Mouse (Mus musculus): ENCODE measurements at regions not wholly inside any gene's neighbourhood (a gene's known extent, or its start where the extent isn't known, plus 50 kb on each side); places are given as distances from the start of the nearest gene placed in this dataset.
A peak's percentile ranks its signal among the peaks of the same experiment; 100 is the strongest.

DNA sequence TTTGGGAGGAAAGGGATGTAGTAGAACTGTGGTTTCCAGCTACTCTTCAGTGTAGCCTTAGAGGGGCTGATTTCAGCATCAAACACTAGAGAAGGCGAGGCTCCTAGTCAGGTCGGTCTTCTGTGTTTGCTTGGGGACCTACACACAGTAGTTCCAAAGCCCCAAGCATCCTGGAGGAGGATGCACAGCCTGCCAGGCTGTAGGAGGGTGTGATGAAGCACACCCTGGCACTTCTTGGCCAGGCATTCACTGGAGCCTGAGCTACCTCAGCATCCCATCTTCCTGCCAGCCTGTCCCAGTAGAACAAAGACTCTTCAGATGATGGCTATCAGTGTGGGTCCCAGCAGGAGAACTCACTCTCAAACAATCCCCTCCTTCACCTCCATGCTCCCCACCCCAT lies 233.4 kb upstream of the Tbx18 start:
- no peak for DNase-seq (ENCODE audit: low read depth, low spot score)

DNA sequence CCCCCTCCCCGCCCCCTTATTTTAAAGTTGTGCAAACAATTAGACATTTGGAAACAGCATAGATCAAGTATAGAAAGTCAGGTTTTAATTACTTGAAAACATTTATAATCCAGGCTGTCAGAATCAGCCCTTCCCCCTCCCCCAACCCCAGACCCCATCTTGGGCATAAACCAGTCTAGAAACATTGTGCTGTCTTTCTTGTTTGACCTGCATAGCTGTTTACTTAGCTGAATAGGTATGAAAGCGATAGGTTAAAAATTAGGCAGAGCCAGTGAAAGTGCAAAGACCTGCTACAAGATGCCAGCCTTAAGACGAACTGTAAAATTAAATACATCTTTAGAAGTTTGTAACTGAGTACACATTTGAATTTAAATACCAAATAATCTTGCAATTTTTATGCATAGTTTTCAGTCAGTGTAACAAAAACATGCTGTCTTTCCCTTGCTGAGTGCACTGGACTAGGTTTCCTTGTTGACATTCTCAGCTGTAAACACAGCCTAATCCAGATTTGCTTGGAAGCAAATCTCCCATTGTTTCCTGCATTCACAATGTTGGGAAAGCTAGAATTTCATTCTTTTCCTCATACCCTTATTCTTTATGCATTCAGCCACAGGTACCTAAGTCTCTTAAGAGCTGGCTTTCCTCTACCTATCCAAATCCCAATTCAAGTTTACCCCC lies 234.2 kb upstream of the Tbx18 start:
- DNase-seq (ENCODE audit: low read depth, low spot score): no peak

DNA sequence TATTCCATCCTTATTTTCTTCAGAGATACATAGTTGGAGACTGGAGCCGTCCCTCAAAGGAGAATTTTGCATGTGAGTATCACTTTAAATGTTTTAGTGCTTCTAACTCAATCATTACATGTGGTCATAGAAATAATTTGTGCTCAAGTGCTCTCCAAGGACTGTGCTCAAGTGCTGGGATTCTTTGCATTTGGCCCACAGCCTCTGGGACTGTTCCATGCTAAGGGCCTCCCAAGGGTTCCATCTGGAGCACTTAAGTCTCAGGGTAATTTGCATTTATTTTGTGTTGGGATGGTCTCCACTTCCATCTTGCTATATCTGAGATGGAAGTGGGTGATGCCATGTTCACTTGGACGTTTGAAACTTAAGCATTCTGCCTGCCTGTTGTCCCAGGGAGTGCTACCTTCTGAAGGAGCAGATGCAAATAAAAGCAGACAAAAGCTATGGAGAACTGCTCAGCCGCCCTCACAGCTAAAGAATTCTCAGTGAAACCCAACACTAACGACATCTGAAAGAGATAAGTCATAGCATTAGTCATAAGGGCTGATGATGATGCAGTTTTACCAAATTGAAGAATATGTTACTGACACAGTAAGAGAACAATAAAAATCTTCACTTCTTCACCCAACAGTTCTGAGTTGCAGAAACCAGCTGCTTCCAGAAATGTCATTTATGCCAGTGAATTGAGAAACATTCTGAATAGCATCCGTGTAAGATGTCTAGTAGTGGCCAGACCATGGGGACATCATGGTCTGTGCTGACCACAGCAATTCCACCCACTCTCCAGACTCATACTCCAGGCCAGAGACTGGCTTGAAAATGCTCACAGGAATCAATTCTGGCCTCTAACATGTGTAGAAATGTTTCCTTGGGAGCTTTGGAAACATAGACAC lies 237.4 kb upstream of the Tbx18 start:
- DNase-seq (ENCODE audit: low read depth, low spot score): no peak

DNA sequence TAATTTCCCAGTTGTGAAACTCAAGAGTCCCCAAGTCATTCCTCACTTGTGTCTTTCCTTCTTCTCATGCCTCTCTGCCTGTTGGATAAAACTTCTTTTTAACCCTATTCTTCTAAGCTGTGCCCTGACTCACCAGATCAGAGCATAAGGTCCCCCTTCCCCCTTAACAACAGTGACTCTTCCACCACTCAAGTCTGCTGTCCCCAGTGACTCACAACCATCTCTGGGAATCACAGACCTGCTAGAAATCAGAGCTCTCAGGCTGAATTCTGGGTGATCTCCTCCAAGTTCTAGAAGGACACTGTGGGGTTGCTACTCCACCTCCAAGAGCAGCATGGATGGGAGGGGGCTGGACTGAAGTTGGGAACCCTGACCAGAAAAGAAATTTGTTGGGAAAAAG lies 239.5 kb upstream of the Tbx18 start:
- no peak for DNase-seq (ENCODE audit: low read depth, low spot score)

DNA sequence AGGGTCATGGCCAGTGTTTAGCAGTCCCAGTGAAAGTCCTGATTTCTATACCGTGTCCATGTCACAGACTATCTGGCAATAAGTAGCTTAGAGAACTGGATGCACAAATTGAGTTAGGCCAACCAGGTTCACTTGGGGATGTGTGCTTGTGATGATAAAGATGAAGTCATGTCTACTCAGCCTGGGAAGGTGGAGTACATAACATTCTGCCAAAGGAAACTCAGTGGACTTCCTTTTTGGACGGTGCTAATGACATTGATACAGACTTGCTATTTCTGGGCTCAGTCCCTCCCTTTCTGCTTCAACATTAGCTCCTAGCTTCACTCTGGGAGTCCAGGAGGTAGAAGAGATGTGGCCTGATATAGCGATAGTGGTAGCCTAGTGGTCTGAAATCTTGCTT lies 240.7 kb upstream of the Tbx18 start:
- no peak for DNase-seq (ENCODE audit: low read depth, low spot score)

DNA sequence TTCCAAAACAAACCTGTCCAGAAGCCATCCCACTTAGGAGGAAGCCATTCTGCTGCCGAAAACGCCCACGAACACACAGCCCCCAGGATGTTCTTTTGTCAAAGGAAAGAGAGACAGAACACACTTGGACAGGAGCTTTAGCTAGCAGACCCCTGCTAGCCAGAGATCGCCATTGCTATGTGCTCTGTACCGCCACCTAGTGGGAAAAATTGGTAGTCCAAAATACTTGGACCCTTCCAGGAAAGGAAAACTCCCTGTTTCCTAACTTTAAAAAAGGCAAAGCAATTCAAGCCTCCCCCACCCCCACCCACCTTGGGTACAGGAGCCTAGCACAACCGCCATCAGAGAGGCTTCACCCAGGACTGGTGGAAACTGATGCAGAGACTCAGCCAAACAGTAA lies 242.5 kb upstream of the Tbx18 start:
- peak; percentile 0 for DNase-seq (ENCODE audit: low read depth, low spot score)

DNA sequence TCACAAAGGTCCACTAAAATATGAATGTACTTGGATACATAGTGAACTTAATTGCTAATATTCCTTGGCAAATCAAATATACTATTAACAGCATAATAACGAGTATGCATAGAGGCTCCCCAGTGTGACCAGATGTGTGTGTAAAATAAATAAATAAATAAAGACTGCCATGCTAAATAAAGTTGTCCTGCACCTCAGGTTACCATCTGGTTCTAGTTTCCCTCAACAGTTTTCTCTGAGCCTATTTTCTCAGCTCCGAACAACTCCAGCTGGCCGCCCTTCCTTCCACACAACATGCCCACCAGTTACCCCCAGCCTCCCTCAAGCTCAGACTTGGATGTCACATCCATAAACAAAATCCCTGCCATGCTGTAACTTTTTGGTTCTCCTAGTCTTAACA lies 253.8 kb upstream of the Tbx18 start:
- no peak for DNase-seq (ENCODE audit: low read depth, low spot score)

DNA sequence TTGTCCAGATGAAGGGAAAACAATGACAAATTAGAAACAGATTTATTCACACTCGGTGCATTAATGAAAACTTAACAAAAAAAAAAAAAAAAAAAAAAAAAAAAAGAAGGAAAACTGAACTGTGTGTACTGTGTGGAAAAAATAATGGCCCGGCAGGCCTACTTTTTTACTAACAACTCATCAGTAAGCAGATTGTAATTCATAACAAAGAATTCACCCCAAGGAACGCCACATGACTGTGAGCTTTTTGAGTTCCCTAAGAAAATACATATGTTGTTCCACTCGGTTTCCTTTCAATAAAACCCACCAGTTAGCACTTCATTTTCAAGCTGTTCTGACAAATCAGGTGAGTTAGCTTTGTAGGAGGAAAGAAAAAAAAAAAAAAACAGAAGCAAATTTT lies 254.4 kb upstream of the Tbx18 start:
- no peak for DNase-seq (ENCODE audit: low read depth, low spot score)

DNA sequence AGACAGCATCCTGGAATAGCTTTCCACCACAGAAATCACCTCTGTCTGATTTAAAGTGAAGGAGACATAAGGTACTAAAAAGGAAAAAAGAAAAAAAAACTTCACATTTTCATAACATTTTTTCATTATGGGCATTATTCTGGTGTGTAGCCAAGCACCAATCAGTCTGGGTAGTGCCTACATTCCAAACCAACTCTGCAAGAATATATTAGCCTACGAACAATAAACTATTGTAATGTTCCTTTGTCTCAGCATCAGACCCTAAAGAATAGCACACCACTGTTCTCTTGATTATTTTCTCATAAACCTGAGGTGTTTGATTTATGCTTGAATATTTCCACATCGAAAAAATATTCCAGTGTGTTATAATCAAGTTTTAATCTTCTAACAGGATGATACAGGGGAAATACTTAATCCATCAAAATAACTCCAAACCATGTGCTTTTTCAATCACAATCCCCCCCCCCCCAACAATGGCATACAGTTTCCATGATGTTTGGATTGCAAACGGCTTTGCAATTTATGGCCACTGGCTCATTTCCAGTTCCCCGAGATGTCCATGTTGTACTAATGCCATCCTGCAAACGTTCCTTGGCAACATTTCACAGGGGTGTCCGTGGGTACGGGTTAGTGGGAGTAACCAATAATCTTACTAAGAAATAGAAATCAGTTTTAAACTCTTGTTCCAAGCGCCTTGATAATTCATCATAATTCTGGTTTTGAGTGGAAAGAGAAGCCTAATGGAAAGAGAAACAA lies 275.1 kb upstream of the Tbx18 start:
- DNase-seq (ENCODE audit: low read depth, low spot score): no peak

DNA sequence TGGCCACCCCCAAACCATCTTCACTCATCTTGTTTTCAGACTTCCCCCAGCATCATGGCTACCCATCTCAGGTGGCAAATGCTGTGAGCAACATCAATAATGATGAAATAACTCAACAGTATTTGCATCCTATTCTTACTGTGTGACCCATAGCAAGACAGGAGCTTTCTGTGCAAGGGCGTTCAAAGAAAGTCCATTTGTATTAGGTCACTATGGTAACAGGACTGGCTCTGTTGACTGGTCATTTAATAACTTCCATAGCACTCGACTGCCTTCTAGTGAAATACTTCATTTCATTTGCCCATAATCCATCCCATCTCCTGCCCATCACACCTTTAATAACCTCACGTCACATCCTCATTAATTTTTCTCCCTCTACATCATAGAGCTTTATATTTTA lies 292.7 kb upstream of the Tbx18 start:
- DNase-seq (ENCODE audit: low read depth, low spot score): no peak

DNA sequence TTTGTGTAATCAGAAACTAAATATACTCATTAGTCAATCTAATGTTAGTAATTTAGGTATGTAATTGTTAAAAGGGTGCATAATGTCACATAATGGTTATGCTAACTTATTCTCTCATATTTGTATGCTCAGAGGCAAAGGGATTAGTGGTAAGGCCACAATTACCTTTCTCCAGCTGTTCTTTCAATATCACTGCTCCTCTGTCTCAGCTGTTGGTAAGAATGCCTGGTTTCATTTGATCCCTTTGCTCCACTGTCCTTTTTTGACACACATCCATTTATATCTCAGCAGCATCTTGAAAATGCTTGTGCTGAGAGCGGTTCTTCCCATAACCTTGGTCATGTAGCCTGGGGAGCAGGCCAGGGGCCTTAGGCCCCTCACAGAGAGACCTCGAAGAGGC lies 294.9 kb upstream of the Tbx18 start:
- no peak for DNase-seq (ENCODE audit: low read depth, low spot score)

DNA sequence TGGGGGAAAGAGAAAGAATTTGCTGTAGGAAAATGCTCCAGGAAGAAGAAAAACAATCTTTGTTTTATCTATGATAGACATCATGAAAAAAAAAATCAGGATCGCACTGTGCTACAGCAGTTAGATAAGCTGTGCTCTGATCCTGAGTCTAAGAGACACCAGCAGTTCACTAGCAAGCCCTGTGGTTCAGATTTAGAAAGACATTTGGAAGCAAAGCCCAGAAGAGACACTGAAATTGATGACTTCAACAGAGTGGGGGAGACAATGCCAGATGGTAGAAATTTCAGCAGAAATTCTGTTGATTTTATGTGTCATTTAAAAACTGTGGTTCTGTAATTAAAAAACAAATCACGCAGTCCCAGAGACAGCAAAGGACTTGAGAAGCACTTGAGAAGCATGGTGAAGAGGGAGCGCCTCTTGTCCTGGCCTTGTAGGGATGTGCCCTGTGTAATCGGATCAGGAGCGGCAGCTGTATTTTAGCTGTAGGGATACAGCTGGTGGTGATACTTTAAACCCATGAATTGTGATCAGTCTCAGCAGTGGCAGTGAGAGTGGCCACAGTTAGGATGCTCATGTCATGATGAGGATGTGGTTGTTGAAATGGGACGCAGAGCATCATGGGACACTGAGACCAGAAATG lies 296.4 kb upstream of the Nt5e start:
- no peak for DNase-seq (ENCODE audit: low read depth, low spot score)

DNA sequence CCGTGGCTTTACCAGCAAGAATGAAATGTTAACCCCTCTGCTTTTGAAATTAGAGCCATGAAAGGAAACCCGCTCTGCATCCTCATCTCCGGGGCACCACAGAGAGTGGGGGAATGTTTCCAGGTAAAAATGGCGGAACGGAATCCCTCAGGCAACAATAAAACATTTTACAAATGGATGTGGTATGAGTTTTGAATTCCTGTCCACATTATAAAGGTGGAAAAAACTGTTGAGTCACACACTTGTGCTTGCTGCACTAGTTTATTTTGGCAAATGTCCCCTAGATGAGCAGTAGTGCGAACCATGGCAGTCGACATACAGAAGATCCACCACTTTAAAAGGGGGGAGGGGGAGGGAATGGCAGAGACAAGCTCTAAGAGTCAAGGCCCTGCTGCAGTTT lies 289.4 kb upstream of the Nt5e start:
- no peak for DNase-seq (ENCODE audit: low read depth, low spot score)

DNA sequence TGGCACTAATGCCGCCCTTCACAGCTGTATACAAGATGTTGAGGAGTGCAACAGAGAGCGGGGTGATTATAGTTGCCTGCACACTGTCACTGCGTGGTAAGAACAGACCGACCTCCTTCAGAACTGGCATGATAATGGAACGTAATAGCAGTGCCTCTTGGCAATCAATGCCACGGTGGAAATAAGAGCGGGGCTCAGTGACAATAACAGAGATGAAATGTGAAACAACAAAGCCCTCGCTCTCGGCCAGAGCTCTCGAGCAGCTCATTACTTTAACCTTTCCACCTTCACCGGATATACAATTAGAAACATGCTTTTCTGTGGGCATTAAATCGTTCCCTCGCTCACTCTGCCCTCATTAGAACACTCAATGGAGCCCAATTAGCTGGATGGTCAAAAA lies 277.7 kb upstream of the Nt5e start:
- no peak for DNase-seq (ENCODE audit: low read depth, low spot score)

DNA sequence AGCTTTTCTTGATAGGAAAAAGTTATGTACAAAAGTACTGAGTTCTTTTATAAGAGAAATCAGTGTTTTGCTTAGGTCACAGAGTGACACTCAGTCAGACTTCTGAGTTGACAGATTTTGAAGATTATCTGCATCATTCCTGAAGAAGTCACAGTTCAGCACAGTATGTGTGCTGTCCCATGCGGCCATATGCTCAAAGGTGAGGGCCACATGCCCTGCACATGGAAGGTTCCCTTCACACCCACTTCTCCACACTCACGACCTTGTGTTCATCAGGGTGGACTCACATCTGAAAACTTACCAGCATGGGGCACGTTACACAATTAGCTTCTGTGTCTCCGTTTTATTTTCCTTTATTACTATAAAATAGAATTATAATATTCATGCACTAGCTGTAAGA lies 277.2 kb upstream of the Nt5e start:
- DNase-seq (ENCODE audit: low read depth, low spot score): no peak

DNA sequence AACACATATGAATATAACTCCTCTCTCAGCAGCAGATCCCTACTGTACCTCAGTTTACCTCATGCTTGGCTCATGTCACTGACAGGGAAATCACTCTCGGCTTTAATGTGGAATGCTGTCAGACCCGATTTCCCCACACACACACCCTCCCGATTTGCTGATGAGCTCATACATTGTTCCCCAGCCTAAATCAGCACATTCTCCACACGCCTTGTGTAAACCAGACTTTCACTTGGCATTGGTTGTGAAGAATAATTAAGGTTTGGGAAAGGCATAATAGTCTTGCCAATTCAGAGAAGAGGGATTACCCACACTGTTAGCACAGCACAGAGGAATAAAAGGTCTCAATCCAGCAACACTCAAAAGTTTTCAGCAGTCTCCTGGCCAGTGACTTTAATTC lies 268.4 kb upstream of the Nt5e start:
- DNase-seq (ENCODE audit: low read depth, low spot score): no peak

DNA sequence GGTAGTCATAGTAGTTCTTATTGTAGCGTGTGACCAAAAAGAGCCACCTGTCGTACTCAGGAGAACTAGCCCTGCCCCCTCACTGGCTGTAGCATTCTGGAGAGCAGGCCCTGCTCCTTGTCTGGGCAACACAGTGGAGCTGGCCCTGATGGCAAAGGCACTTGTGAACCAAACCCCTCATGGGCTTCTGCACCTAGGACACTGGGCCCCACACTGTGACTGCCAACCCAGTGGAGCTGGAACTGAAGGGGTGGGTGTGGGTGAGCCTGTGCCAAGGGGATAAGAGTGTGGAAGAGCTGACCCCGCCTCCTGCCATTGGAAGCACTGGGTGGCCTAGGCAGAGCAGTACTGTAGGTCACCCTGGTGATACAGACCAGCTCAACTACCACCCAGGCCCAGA lies 268.0 kb upstream of the Nt5e start:
- no peak for DNase-seq (ENCODE audit: low read depth, low spot score)

DNA sequence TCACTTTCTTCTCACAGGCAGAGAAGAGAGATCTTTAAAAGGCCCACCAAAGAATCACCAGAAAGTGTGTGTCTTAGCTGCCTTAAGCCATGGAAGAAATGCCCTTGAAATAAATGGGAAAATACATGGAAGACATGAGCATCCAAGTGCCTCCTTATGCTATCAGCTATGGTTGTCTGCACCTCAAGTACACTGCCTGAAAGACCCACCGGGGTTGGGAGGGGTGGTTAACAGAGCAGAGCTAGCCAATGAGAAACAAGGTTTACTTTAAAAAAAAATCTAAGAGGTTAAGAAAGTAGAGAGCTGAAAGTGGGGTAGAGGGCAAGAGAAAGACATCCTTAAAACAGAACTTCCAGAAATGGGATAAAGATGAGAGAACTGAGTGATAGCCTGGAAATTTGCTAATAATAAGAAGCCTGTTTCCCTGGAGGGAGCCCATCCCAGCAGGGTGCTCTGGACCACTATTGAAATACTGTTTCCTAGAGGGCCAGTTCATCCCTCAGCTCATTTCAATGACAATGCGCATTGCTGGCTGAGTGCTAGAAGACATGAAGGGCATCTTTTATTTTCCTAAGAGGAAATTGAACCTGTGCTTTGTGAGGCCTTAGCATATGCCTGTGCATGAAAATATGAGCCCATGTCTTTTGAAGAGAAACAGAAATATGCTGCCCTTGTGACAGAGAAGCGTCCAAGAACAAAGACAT lies 262.9 kb upstream of the Nt5e start:
- DNase-seq (ENCODE audit: low read depth, low spot score): no peak

DNA sequence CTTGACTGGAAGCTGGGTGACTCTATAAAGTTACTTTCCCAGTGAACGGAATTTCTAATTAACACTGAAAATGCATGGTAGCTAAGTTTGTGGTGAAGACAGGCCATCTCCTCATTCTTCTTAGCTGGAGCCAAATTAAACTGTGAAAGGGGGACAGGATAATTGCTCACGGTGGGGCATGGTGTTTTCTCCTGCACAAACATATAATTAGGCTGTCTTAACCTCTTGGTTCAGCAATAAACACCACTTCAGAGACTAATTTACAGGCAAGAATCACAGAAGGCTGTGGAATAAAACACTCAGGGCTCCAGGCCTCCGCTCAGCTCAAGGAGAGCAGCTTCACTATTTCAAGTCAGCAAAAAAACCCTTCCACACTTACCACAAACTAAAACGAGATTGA lies 261.9 kb upstream of the Nt5e start:
- DNase-seq (ENCODE audit: low read depth, low spot score): no peak

DNA sequence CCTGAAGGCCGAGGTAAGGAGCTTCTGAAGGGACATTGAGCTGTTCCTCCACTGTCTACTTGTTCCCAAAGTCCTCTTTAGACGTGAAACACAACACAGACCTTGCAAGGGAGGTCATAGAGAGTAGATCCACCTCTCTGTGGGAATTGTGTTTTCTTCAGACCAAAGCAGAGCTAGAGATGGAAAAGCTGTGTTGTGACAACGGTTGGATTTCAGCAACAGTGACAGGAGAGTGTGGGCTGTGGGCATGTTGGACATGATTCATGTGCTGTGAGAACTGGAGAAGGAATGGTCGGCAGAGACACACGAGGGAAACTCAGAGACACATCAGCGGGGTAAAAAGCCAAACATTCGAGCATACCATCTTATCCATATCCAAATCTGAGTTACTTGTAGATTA lies 261.2 kb upstream of the Nt5e start:
- DNase-seq (ENCODE audit: low read depth, low spot score): no peak

DNA sequence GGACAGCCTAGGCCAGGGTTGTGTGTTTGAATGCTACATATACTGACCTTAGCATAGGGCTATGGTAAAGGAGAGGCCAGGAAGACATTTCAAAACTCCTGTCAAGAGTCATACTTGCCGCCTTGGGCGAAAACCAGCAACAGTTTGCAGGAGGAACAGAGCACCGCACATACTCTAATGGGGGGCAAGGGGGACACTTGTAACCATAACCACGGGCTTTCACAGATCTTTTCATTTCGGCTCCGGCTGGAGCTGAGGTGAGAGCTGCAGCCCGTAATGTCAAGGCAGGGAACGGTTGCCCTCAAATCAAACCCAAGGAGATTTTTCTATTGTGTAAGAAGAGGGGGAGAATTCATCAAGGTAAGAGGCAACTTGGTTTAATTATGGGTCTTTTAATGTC lies 258.7 kb upstream of the Nt5e start:
- DNase-seq (ENCODE audit: low read depth, low spot score): no peak

DNA sequence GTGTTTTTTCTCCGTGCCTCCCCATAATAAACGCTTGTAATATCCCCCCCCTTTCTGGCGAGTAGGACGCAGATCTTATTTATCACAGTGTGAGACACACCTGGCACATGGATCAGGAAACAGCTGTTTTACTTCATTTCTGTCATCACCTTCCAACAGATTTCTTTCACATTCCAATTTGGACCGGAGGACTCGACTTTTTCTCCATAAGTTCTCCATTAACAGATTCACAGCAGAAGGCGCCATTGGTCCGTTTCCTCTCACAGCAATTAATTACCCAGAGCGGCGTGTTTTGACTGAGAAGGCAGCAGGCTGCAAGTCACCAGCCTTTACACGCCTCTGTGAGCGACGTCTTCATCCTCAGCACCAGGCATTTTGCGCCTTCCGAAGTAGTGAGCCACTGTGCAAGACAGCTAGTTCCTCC lies 258.1 kb upstream of the Nt5e start:
- no peak for DNase-seq (ENCODE audit: low read depth, low spot score)

Data from CD4-positive, CD25-positive, alpha-beta regulatory T cell, adult 2 months (primary cell).